Mouse (Mus musculus): ENCODE measurements around the gene Timp4. TPM values are rescaled to one million over a fixed set of nuclear protein-coding genes. Genes with fewer than 3 reads are reported as not detected.

The Timp4 gene
- polyA plus RNA-seq, 1 experiment from 2014 or later = 0.27 TPM

DNA sequence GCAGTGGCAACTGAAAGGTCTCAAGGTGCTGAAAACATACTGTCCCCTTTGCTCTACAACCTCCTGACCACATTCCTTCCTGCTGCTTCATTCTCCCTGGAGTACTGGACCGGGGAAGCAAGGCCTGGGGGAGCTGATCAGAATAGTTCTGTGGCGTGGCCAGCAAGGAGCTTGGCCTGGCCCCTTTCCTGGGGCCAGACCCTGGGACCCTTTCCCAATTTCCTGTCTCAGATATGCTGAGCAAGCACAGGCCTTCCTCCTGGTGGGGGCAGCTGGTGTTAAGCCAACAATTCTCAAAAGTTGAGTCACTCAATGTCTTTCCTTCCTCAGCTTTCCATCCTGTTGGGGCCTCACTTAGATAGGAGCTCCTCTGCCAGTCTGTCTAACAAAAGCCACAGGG lies 18.1 kb upstream of the Timp4 start:
- Histone ChIP-seq H3K4me1 (ENCODE audit: control insufficient read depth, insufficient read depth, low read length) (no peaks in the 10 kb centered on the region), H3K9ac (replicated peaks; ENCODE audit: low read length) (no peak overlapping the region)
- no peak for ATAC-seq (replicated peaks; ENCODE audit: insufficient number of reproducible peaks, low FRiP score, low TSS enrichment, low read depth)

DNA sequence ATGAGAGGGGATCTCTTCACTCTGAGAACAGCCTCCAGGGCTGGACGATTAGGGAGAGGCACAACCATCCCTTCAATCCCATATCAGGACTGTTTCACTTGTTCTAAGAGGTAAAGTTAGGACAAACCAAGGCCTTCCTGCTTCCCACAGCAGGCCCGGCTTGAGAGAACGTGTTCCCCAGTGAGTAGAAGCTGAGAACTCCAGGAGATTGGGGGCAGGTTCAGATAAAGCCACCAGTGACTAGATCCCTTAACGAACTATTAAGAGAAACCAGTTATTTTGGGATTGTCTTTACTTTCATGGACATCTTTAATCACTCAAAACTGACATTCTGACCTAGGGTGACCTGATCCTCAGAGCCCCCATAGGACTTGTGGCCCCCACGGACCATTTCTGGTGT lies 17.6 kb upstream of the Timp4 start:
- H3K9ac ChIP-seq (replicated peaks; ENCODE audit: low read length) = no peak overlapping the region
- no peak overlapping the region for H3K27ac ChIP-seq (replicated peaks; ENCODE audit: low read depth, low read length)
- no peak overlapping the region for H3K4me2 ChIP-seq (ENCODE audit: low read depth, low read length)
- ATAC-seq (replicated peaks; ENCODE audit: insufficient number of reproducible peaks, low FRiP score, low TSS enrichment, low read depth) (no peak), DNase-seq (ENCODE audit: low spot score) (no peak)
- H3K27me3 ChIP-seq (ENCODE audit: control insufficient read depth, insufficient read depth, low read length) = no peaks in the 10 kb centered on the region
- no peaks in the 10 kb centered on the region for H3K36me3 ChIP-seq (replicated peaks; ENCODE audit: control insufficient read depth, insufficient read depth, low read depth, low read length)
- H3K4me3 ChIP-seq (ENCODE audit: low read depth, low read length) = no peak overlapping the region
- H3K9me3 ChIP-seq (replicated peaks; ENCODE audit: control insufficient read depth, low read length) = no peaks in the 10 kb centered on the region
- WGBS = 69% methylated on average over 5 of the region's 5 CpGs
- H3K4me1 ChIP-seq (ENCODE audit: control insufficient read depth, insufficient read depth, low read length) = no peaks in the 10 kb centered on the region

More for the DNA sequence above, 18.1 kb upstream of the Timp4 start:
- H3K9me3 ChIP-seq (replicated peaks; ENCODE audit: control insufficient read depth, low read length) = no peaks in the 10 kb centered on the region
- no peak overlapping the region for H3K4me2 ChIP-seq (ENCODE audit: low read depth, low read length)
- no peak for DNase-seq (ENCODE audit: low spot score)
- no peak overlapping the region for H3K4me3 ChIP-seq (ENCODE audit: low read depth, low read length)
- H3K27me3 ChIP-seq (ENCODE audit: control insufficient read depth, insufficient read depth, low read length) = no peaks in the 10 kb centered on the region
- no peak overlapping the region for H3K27ac ChIP-seq (replicated peaks; ENCODE audit: low read depth, low read length)
- no peaks in the 10 kb centered on the region for H3K36me3 ChIP-seq (replicated peaks; ENCODE audit: control insufficient read depth, insufficient read depth, low read depth, low read length)
- WGBS = 50% methylated on average over 2 of the region's 2 CpGs

DNA sequence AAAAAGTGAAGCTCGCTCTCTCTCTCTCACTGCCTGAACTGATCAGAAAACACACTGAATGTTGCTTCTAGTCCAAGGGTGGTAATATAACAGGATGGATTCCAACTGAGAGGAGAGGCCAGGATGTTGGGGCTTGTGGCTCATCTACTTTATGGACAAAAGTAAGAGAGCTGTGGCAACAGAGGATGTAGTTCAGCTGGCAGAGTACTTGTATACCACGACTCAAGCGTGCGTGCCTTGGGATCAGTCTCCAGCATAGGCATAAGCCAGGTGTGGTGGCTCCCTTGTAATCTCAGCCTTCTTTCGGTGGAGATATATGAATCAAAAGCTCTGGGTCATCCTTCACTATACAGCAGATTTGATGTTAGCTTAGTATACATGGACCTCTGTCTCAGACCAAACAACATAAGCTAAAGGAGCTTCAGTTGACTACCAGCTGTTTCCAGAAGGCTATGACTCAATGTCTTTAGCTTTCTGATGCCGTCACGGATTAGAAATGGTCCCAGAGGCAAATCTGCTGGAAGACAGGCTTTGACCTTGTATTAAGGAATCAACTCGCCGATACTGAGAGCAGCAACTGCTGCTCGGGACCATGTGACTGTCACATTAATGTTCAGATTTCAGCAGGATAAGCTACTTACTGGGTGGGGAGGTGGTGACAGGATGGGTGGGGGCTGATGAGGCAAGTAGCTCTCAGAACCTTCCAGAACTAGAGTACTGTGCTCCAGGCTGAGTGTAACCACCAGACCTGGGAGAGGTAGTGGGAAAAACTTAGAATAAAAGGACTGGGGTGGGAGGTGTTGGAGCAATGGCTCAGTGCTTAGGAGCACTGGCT lies 16.8 kb upstream of the Timp4 start:
- H3K9ac ChIP-seq (replicated peaks; ENCODE audit: low read length) = no peak overlapping the region
- H3K4me1 ChIP-seq (ENCODE audit: control insufficient read depth, insufficient read depth, low read length) = no peaks in the 10 kb centered on the region
- H3K4me2 ChIP-seq (ENCODE audit: low read depth, low read length) = no peak overlapping the region
- H3K36me3 ChIP-seq (replicated peaks; ENCODE audit: control insufficient read depth, insufficient read depth, low read depth, low read length) = no peaks in the 10 kb centered on the region
- 85% methylated on average over 10 of the region's 10 CpGs for WGBS
- H3K27ac ChIP-seq (replicated peaks; ENCODE audit: low read depth, low read length) = no peak overlapping the region
- H3K9me3 ChIP-seq (replicated peaks; ENCODE audit: control insufficient read depth, low read length) = no peaks in the 10 kb centered on the region
- ATAC-seq (replicated peaks; ENCODE audit: insufficient number of reproducible peaks, low FRiP score, low TSS enrichment, low read depth) = no peak
- H3K27me3 ChIP-seq (ENCODE audit: control insufficient read depth, insufficient read depth, low read length) = no peaks in the 10 kb centered on the region
- no peak for DNase-seq (ENCODE audit: low spot score)
- no peak overlapping the region for H3K4me3 ChIP-seq (ENCODE audit: low read depth, low read length)

DNA sequence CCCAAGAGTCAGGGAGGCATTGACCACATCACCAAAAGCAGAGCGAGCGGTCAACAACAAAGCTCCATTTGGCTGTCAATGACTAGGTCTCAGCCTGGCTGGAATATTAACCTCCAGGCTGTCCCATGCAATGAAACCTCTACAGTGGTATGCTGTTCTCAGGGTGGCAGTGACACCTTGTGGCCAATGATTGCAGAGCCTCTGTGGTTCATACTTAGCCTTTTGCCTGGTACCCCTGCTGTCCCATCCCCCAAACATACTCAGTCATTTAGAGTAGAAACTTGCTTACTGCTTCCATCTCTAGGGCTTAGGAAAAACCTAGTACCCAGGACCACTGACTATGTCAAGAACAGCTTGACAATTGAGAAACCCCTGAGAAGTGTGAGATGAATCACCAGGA lies 15.9 kb upstream of the Timp4 start:
- Histone ChIP-seq H3K36me3 (replicated peaks; ENCODE audit: control insufficient read depth, insufficient read depth, low read depth, low read length) (no peaks in the 10 kb centered on the region), H3K9ac (replicated peaks; ENCODE audit: low read length) (no peak overlapping the region), H3K4me1 (ENCODE audit: control insufficient read depth, insufficient read depth, low read length) (no peaks in the 10 kb centered on the region), H3K4me3 (ENCODE audit: low read depth, low read length) (no peak overlapping the region), H3K9me3 (replicated peaks; ENCODE audit: control insufficient read depth, low read length) (no peaks in the 10 kb centered on the region), H3K27me3 (ENCODE audit: control insufficient read depth, insufficient read depth, low read length) (no peaks in the 10 kb centered on the region), H3K27ac (replicated peaks; ENCODE audit: low read depth, low read length) (no peak overlapping the region), H3K4me2 (ENCODE audit: low read depth, low read length) (no peak overlapping the region)
- 44% methylated on average over 2 of the region's 2 CpGs for WGBS
- DNase-seq (ENCODE audit: low spot score) = peak; percentile 81
- peak; percentile 67; the same call in 1 of the 2 replicates for ATAC-seq (replicated peaks; ENCODE audit: insufficient number of reproducible peaks, low FRiP score, low TSS enrichment, low read depth)

DNA sequence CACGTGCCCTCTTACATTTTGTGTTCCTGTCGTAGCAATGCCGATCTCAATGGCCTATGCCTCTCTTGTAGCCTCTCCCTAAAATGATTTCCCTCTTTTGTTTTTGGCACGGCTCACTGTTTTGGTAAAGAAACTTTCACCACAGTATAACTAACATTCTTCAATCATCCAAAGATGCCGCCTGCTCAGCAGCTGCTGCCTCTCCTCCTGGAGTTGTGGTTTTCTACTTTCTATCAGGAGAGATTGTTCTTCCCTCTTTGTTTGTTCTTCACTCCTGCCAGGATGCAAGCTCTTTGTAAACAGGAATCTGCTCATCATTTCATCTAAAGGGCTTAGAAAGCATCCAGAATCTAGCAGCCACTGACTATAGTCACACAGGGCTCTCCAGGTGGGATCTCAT lies 14.8 kb upstream of the Timp4 start:
- DNase-seq (ENCODE audit: low spot score) (no peak), ATAC-seq (replicated peaks; ENCODE audit: insufficient number of reproducible peaks, low FRiP score, low TSS enrichment, low read depth) (no peak)
- WGBS = 82% methylated on average over 5 of the region's 5 CpGs
- no peaks in the 10 kb centered on the region for H3K27me3 ChIP-seq (ENCODE audit: control insufficient read depth, insufficient read depth, low read length)
- H3K9me3 ChIP-seq (replicated peaks; ENCODE audit: control insufficient read depth, low read length) = no peaks in the 10 kb centered on the region
- H3K4me3 ChIP-seq (ENCODE audit: low read depth, low read length) = no peak overlapping the region
- H3K27ac ChIP-seq (replicated peaks; ENCODE audit: low read depth, low read length) = no peak overlapping the region
- no peaks in the 10 kb centered on the region for H3K36me3 ChIP-seq (replicated peaks; ENCODE audit: control insufficient read depth, insufficient read depth, low read depth, low read length)
- no peak overlapping the region for H3K4me2 ChIP-seq (ENCODE audit: low read depth, low read length)
- H3K4me1 ChIP-seq (ENCODE audit: control insufficient read depth, insufficient read depth, low read length) = no peaks in the 10 kb centered on the region
- no peak overlapping the region for H3K9ac ChIP-seq (replicated peaks; ENCODE audit: low read length)

DNA sequence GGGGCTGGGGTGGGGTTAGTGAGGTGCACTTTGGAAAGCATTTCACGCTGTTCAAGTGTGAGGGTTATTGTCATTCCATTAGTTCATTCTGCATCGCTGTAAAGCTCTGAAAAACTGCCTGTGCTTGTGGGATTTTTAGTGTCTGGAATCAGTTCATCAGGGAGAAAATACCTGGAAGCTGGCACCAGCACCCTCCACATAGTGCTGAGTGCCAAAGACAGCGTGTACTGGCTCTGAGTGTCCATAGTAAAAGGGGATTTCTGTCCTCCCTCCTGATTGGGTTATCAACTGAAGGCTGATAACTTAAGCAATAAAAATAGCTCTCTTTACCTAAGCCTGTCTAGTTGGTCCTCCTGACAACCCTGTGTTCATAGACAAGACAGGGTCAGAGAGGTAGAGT lies 8.5 kb upstream of the Timp4 start:
- WGBS = 90% methylated on average over 3 of the region's 3 CpGs
- no peak for ATAC-seq (replicated peaks; ENCODE audit: insufficient number of reproducible peaks, low FRiP score, low TSS enrichment, low read depth)

DNA sequence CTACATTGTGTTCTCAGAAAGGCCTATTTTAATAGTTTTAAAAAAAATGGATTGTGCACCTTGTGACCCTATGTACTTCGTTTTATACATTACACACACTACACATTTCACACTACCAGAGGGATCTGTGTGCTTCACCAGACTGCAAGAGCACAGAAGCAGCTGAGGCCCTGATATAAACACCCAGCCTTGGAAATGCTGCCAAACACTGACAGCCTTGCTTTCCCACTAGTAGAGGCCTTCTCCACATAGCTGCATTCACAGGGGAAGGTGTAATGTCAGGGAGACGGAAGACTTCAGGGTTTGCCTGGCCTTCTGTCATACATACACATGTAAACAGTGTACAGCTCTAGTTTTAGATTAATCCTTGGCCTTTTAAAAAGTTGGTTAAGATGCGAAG lies 3.2 kb upstream of the Timp4 start:
- Histone ChIP-seq H3K36me3 (replicated peaks; ENCODE audit: control insufficient read depth, insufficient read depth, low read depth, low read length) (no peaks in the 10 kb centered on the region), H3K4me2 (ENCODE audit: low read depth, low read length) (no peak overlapping the region), H3K27ac (replicated peaks; ENCODE audit: low read depth, low read length) (no peak overlapping the region), H3K9me3 (replicated peaks; ENCODE audit: control insufficient read depth, low read length) (no peaks in the 10 kb centered on the region), H3K4me3 (ENCODE audit: low read depth, low read length) (no peak overlapping the region), H3K9ac (replicated peaks; ENCODE audit: low read length) (no peak overlapping the region), H3K4me1 (ENCODE audit: control insufficient read depth, insufficient read depth, low read length) (no peaks in the 10 kb centered on the region; the same call in 1 of the 2 replicates), H3K27me3 (ENCODE audit: control insufficient read depth, insufficient read depth, low read length) (no peaks in the 10 kb centered on the region)
- DNase-seq (ENCODE audit: low spot score) (no peak), ATAC-seq (replicated peaks; ENCODE audit: insufficient number of reproducible peaks, low FRiP score, low TSS enrichment, low read depth) (no peak)
- 89% methylated on average over 3 of the region's 3 CpGs for WGBS

More for the DNA sequence above, 8.5 kb upstream of the Timp4 start:
- Histone ChIP-seq H3K4me2 (ENCODE audit: low read depth, low read length) (no peak overlapping the region), H3K27me3 (ENCODE audit: control insufficient read depth, insufficient read depth, low read length) (no peaks in the 10 kb centered on the region), H3K9me3 (replicated peaks; ENCODE audit: control insufficient read depth, low read length) (no peaks in the 10 kb centered on the region), H3K4me1 (ENCODE audit: control insufficient read depth, insufficient read depth, low read length) (no peaks in the 10 kb centered on the region), H3K27ac (replicated peaks; ENCODE audit: low read depth, low read length) (no peak overlapping the region), H3K36me3 (replicated peaks; ENCODE audit: control insufficient read depth, insufficient read depth, low read depth, low read length) (no peaks in the 10 kb centered on the region), H3K4me3 (ENCODE audit: low read depth, low read length) (no peak overlapping the region), H3K9ac (replicated peaks; ENCODE audit: low read length) (no peak overlapping the region)
- DNase-seq (ENCODE audit: low spot score) = no peak

DNA sequence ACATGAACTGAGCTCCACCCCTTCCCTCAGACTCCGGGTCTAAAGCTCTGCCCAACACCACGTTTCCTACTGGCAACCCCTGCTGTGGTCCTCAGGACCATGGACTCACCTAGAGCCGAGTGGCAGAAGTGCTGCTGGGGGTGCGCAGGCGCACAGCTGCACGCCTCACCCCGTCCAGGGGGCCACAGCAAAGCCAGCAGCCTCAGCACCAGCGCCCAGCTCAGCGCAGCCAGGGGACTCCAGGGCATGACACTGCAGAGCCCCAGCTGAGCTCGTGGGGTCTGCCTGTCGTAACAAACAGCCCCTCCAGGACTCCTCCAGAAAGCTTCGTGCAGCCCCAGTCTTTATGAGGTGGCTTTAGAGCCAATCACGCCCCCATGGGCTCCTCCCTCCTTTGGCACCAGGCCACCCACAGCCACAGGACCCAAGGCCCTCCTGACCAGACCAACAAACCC lies 447 bp downstream of the Timp4 start:
- ATAC-seq (replicated peaks; ENCODE audit: insufficient number of reproducible peaks, low FRiP score, low TSS enrichment, low read depth) (0 out of 2 replicates have a peak, but pooled peaks have one; percentile 44), DNase-seq (ENCODE audit: low spot score) (no peak)
- peak overlapping the region; percentile 33 for H3K4me2 ChIP-seq (ENCODE audit: low read depth, low read length)
- H3K9ac ChIP-seq (replicated peaks; ENCODE audit: low read length) = no peak overlapping the region
- H3K27me3 ChIP-seq (ENCODE audit: control insufficient read depth, insufficient read depth, low read length) = no peaks in the 10 kb centered on the region
- WGBS = 3% methylated on average over 13 of the region's 13 CpGs
- H3K36me3 ChIP-seq (replicated peaks; ENCODE audit: control insufficient read depth, insufficient read depth, low read depth, low read length) = no peaks in the 10 kb centered on the region
- no peaks in the 10 kb centered on the region; the same call in 1 of the 2 replicates for H3K4me1 ChIP-seq (ENCODE audit: control insufficient read depth, insufficient read depth, low read length)
- no peak overlapping the region for H3K4me3 ChIP-seq (ENCODE audit: low read depth, low read length)
- H3K9me3 ChIP-seq (replicated peaks; ENCODE audit: control insufficient read depth, low read length) = no peaks in the 10 kb centered on the region
- H3K27ac ChIP-seq (replicated peaks; ENCODE audit: low read depth, low read length) = no peak overlapping the region
